Mouse (Mus musculus) megakaryocyte, adult 5-6 weeks (primary cell): ENCODE measurements around the gene Mapt. TPM values are rescaled to one million over a fixed set of nuclear protein-coding genes. Genes with fewer than 3 reads are reported as not detected.

ENCODE experiments used
- ATAC-seq: 2 replicates; pipeline ENCODE4 v1.8.0; 2016; ENCODE audit warnings: mild to moderate bottlenecking, inconsistent platforms; ENCODE audit not compliant: poor library complexity, severe bottlenecking
- total RNA-seq, 2 experiments: library from RNA; stranded (forward) in 1 of 2; stranded (reverse) in 1 of 2; fragments of 153-499, 151-499 nt in 1 of 2; fragments of 221-1000, 200-1000 nt in 1 of 2; gene quantifications; 2 replicates each; pipeline versions ENCODE4 v1.2.3 to v1.2.4; 2015 to 2017

The Mapt gene
- total RNA-seq, 2 experiments from 2014 or later, result 0.09 to 0.48 TPM

GRCm38 (mm10) chr11:104309377-104310225, 78.4 kb downstream of the Mapt start:
- ATAC-seq, result peak; percentile 39

DNA sequence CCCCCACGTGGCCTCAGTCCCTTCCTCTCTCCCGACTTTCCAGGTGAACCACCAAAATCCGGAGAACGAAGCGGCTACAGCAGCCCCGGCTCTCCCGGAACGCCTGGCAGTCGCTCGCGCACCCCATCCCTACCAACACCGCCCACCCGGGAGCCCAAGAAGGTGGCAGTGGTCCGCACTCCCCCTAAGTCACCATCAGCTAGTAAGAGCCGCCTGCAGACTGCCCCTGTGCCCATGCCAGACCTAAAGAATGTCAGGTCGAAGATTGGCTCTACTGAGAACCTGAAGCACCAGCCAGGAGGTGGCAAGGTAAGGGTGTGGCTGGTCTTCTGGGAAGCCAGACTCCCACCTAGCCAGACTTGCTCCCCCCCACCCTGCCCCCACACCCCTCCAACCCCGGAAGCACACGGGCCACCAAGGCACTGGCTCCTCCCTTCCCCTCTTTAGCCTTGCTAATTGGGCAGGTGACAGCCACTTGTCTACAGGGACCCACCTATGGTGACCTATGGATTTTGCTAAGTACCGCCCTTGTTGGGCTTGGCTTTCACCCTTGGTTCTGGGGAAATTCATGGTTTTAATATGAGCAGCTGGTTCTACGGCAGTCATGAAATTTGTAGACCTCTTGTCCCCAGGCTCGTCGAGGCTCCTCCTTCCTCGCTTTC, 79.2 kb downstream of the Mapt start:
- ATAC-seq, result peak; percentile 81

DNA sequence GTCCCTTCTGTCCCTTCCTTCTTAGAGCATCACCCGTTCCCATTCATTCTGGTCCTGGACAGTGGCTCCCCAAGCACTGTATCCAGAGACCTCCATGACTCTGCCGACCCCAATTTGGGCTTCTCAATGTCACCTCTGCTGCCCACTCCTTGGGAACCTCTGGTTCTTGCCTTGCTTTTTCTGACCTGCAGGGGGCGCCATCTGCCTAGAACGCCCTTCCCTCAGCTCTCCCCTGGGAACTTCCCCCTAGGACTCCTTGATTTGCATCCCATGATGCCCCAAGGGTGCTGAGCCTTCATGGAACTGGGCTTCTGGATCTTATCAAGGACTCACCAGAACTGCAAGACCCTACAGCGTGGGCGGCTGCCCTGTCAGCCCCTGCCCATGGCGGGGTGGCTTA, 80.5 kb downstream of the Mapt start:
- ATAC-seq, result 0 out of 2 replicates have a peak, but pooled peaks have one; percentile 23

GRCm38 (mm10) chr11:104315703-104316102, 84.5 kb downstream of the Mapt start:
- peak; percentile 71 for ATAC-seq

GRCm38 (mm10) chr11:104316685-104317400, 85.7 kb downstream of the Mapt start:
- ATAC-seq, result peak; percentile 29

- ATAC-seq, result no peak
These were observed 86.4 kb downstream of the Mapt start for GRCm38 (mm10) chr11:104317631-104318030.

DNA sequence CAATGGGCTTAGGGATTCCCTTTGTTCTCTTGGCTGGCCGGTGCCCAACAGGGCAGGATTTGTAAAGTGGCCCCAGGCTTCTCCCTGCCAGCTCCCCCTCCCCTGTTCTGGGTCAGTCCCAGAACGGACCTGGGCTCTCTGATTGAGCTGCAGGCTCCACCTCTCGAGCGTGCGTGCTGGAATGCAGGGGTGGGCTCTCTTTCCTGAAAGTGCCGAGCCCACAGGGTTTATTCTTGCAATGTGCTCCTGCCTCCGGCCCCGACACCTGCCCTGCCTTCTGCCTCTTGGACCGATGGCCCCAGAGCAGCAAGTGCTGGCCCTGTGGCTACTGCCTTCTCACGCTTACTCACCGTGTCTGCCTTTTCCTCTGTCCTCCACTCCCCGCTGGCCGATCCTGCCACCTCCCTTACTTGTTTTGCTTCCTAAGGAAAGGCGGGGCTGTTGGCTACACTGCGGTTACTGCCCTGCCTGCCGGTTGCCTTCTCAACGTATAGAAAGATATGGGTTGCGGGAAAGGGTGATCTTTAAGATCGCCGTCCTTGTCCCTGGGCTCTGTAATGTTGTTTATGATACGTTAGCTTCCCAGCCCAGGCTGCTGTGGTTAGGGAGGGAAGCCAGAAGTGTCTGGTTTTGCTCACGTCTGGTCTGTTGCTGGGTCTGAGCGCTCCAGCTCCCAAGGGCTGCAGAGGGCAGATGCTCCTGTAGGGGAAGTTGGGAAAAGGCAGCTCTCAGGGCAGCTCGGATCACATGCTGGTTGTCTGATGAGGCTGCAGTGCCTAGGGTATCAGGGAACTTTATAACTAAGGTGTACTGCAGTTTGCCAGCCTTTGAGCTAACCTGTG, 88.0 kb downstream of the Mapt start:
- ATAC-seq, result peak; percentile 45

DNA sequence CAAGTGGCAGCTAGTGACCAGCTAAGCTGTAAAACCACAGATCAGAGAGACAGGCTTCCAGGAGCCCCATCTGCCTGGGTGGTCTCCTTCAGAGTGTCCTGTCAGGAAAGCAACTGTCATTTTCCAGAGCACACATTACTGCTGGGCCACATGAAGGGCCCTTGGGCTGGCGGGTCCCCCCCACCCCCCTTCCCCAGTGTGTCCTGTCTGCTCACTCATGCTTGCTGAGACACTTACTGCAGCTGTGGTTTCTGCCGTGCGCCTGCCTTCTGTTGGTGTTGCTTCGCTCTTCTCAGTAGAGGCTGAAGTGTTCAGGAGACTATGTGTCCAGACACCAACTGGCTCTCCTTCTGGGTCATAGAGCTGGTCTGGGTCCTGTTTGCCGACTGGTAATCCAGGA, 89.3 kb downstream of the Mapt start:
- ATAC-seq, result no peak

DNA sequence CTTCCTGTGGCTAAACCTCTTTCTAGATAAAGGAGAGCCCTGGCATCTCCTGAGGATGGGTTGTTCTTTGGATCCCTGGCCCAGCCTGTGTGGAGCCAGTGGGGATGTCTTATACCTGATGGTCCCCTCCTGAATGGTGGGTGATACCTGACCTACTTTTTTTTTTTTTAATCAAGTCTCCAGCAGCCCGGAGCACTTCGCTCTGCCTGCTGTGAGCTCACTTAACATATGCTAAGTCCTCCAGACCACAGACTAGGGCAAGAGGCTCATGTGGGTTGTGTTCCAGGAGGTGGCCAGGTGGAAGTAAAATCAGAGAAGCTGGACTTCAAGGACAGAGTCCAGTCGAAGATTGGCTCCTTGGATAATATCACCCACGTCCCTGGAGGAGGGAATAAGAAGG, 91.0 kb downstream of the Mapt start:
- ATAC-seq, result no peak

- no peak for ATAC-seq
These were observed 96.3 kb downstream of the Mapt start for GRCm38 (mm10) chr11:104327462-104327861.

DNA sequence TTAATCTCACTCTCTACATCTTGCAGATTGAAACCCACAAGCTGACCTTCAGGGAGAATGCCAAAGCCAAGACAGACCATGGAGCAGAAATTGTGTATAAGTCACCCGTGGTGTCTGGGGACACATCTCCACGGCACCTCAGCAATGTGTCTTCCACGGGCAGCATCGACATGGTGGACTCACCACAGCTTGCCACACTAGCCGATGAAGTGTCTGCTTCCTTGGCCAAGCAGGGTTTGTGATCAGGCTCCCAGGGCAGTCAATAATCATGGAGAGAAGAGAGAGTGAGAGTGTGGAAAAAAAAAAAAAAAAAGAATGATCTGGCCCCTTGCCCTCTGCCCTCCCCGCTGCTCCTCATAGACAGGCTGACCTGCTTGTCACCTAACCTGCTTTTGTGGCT, 96.8 kb downstream of the Mapt start:
- ATAC-seq, result no peak

- no peak for ATAC-seq
These were observed 98.2 kb downstream of the Mapt start for GRCm38 (mm10) chr11:104329185-104329926.

GRCm38 (mm10) chr11:104330151-104330550, 99.0 kb downstream of the Mapt start:
- ATAC-seq, result no peak

DNA sequence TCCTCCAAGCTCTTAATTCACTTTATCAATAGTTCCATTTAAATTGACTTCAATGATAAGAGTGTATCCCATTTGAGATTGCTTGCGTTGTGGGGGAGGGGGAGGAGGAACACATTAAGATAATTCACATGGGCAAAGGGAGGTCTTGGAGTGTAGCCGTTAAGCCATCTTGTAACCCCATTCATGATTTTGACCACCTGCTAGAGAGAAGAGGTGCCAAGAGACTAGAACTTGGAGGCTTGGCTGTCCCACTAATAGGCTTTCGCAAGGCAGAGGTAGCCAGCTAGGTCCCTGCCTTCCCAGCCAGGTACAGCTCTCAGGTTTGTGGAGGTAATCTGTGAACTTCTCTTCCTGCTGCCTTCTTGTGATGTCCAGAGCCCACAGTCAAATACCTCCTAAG, 100.0 kb downstream of the Mapt start:
- no peak for ATAC-seq

DNA sequence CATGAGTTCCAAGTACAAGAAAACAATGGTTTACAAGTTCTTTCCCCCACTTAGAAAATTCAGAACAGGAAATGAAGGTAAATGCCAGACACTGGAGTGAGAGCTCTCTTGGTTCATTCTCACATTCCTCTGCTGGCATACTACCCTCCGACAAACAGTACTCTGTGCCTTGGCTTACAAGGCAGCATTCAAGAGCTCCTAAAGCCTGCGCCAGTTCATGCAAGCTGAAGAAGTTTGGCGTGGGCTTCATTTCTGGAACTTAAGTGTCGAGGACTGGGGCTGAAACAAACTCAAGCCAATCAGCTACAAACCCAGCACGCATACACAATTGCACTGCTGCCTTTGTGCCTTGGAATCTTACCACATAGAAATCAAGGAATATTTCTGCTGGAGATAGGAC, 100.9 kb downstream of the Mapt start:
- no peak for ATAC-seq

DNA sequence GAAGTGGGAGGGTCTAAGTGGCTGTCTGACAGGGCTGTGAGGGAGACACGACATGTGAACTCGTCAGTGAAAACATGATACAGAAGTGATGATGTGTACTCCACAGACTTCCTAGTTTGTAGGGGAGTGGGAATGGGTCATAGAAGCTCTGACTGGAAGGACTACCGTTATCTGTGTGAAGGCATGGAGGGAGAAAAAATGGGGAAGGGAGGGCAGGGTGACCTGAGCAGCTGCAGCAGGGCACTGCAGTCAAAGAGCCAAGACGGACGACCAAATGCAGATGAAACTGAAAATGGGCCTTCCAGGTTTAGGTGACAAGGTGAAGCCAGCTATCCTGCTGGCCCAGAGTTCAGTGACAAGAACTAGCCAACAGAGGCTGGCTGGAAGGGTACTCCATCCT, 102.9 kb downstream of the Mapt start:
- no peak for ATAC-seq

DNA sequence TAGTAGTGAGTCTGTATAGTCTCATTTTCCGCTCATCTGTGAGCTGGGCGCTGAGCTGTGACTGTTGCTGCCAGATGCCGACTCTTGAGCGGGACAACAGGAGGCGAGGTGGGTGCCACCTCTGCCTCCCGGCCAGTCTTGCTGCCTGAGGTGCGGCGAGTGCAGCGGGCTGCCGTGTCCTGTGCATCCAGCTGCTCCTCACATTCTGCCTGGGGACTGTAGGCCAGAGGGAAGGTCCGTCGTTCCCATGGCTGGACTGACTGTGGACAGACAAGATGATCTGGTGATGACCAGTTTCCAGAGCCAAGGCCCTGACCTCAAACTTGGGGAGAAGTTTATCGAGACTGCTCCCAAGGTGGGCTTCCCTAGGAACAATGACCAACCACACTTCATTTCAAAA, 103.8 kb downstream of the Mapt start:
- no peak for ATAC-seq

GRCm38 (mm10) chr11:104346931-104347330, 115.7 kb downstream of the Mapt start:
- no peak for ATAC-seq

- ATAC-seq, result peak; percentile 97
These were observed 130.6 kb downstream of the Mapt start for GRCm38 (mm10) chr11:104361790-104362189.

- no peak for ATAC-seq
These were observed 131.5 kb downstream of the Mapt start for GRCm38 (mm10) chr11:104362704-104363103.
